Mouse (Mus musculus) heart, postnatal 0 days (tissue): ENCODE data around the gene 4931428L18Rik.

ENCODE experiments used
- CTCF ChIP-seq: IDR thresholded peaks from 2 replicates; pipeline ENCODE4 v1.5.1; 2016; ENCODE audit warnings: antibody characterized with exemption, control low read depth, low read depth
- EP300 ChIP-seq: IDR thresholded peaks from 2 replicates; pipeline ENCODE4 v1.6.1; 2016; ENCODE audit warnings: antibody characterized with exemption, low read depth

DNA sequence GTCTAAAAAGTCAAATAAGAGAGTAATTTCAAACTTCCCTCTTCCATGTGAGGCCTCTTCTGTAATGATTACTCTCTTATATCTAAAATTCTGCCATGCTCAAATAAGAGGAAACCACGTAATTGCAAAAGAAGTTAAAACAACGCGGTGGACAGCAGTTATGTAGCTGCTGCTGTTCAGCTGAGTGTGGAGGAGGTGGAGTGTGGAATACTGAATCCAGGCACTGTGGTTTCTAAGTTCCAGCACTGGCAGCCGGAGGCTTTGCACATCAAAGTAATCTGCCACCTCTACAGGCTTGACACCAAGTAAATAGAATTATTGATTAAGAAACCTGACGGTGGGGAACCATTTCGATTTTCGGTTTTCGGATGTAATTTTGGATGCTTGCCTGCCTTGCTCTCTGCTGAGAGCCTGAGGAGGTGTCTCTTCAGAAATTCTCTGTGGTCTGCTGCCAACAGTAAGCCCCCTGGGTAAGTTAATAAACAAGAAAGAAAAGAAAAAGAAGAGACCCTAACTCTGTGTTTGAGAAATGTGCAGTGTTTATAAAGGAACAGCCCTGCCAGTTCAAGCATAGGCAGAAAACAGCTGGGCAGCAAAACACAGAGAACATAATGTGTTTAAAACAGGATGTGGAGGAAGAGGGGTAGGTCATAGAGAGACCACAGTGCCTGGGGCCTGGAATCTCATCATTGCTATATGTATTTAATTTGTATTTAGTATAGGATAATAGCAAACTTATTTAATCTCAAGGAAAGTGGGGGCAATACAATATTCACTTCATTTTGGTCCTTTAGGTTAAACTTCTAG is 80.0 kb downstream of the 4931428L18Rik start:
- TF ChIP-seq CTCF (no peak), EP300 (no peak)
